Mouse (Mus musculus): ENCODE results near the gene Gm39115. TPM values are rescaled to one million over a fixed set of nuclear protein-coding genes. Genes with fewer than 3 reads are reported as not detected.
"Not testable (repeated sequence)": the region's sequence is repeated elsewhere in the genome, so short reads cannot be mapped to it uniquely, and the experiment has no call there.

Gene Gm39115
- total RNA-seq (2012; rRNA removed) (not detected in 2 replicates), polyA plus RNA-seq (2012; ENCODE audit: insufficient read depth in 1 of 2, insufficient read length in 2 of 2, low read depth in 1 of 2, low replicate concordance in 2 of 2, missing spikeins in 1 of 2) (not detected)

DNA sequence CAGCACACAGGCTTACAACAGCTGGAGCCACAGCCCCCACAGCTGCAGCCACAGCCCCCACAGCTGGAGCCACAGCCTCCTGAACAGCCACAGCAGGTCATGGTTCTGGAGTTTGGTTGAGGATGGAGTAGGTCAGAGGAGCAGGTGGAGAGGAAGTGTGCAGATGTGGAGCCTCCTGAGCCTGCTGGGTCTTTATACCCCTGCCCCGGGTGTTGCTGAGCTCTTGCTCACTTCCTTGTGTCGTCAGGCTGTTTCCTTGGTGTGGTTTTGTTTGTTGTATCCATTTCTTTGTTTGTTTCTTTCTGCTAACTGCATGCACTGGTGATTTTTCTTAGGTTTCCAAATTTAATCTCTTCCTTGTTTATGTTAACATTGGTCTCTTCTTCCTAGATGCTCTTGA is at the start of gene Gm39115:
Gene Gm39115, minus strand, starts transcription at position 101 of the 400 bp plus-strand sequence.
- H3K4me1 ChIP-seq (ENCODE audit: control insufficient read depth in 1 of 2, insufficient read depth in 2 of 2, low read length in 2 of 2); H3K36me3 ChIP-seq (ENCODE audit: control insufficient read depth in 1 of 2, insufficient read depth in 2 of 2, low read length in 2 of 2); H3K9ac ChIP-seq (ENCODE audit: control insufficient read depth, low read depth, low read length, poor library complexity, severe bottlenecking); H3K27me3 ChIP-seq (ENCODE audit: control insufficient read depth in 1 of 2, insufficient read depth in 2 of 2, low read length in 2 of 2); H3K27ac ChIP-seq (ENCODE audit: control insufficient read depth, low read depth, low read length); DNase-seq (ENCODE audit: low read depth, low spot score); H3K9me3 ChIP-seq (replicated peaks; ENCODE audit: insufficient read depth, low read length); H3K79me2 ChIP-seq (ENCODE audit: control insufficient read depth, insufficient read depth, low read length, poor library complexity); H3K4me3 ChIP-seq (ENCODE audit: control insufficient read depth in 1 of 2, insufficient read depth in 1 of 2, low read depth in 2 of 2, low read length in 2 of 2): not testable (repeated sequence)

DNA sequence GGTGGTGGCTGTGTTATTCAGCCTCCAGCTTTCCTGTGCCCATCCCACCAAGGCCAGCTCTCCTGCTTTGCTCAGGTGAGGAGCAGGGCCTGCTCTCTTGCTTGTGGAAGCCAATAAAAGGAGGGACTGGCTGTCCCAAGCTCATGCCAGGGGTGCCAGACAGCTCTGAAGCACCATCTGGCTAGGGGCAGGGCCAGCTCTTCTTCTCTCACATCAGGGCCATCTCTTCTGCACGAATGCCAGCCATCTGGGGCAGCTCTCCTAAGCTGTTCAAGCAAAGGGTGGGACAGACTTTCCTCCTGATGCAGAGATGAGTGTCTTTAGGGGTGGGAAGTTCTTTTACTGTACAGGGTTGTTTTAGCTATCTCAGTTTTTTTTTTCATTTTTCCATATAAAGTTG is 45.2 kb upstream of the Gm39115 start:
- H3K27me3 ChIP-seq (ENCODE audit: control insufficient read depth in 1 of 2, insufficient read depth in 2 of 2, low read length in 2 of 2) = peaks cover 0 to 2% of the 10 kb centered on the region in 2 experiments; a peak in 1 of 4 replicates
- H3K9me3 ChIP-seq (replicated peaks; ENCODE audit: insufficient read depth, low read length) = no peaks in the 10 kb centered on the region
- no peak for TF ChIP-seq CHD1 (IDR thresholded peaks at IDR 0.05; ENCODE audit: low read depth, low read length)
- TF ChIP-seq ZMIZ1 (IDR thresholded peaks at IDR 0.05; ENCODE audit: low read depth, low read length) = no peak
- TF ChIP-seq E2F4 (IDR thresholded peaks at IDR 0.05; ENCODE audit: borderline replicate concordance, low read depth, low read length) = no peak
- no peak for TF ChIP-seq USF1 (IDR thresholded peaks at IDR 0.05; ENCODE audit: low read depth, low read length)
- no peak for TF ChIP-seq POLR2A (IDR thresholded peaks at IDR 0.05; ENCODE audit: control insufficient read depth in 1 of 2, insufficient read depth in 1 of 2, low read depth in 1 of 2, low read length in 2 of 2, poor library complexity in 1 of 2)
- TF ChIP-seq USF2 (IDR thresholded peaks at IDR 0.05; ENCODE audit: borderline replicate concordance in 1 of 2, insufficient read depth in 1 of 2, low read depth in 1 of 2, low read length in 2 of 2) = no peak
- TF ChIP-seq CTCF (IDR thresholded peaks at IDR 0.05 in 2 of 3, conservative IDR thresholded peaks at IDR 0.05 in 1 of 3; ENCODE audit: control insufficient read depth in 1 of 3, insufficient read depth in 1 of 3, low read depth in 2 of 3, low read length in 3 of 3, poor library complexity in 1 of 3, severe bottlenecking in 1 of 3) = no peak
- no peak for TF ChIP-seq SMC3 (IDR thresholded peaks at IDR 0.05; ENCODE audit: low read depth, low read length)
- TF ChIP-seq RCOR1 (IDR thresholded peaks at IDR 0.05; ENCODE audit: low read depth, low read length) = no peak
- TF ChIP-seq TAL1 (IDR thresholded peaks at IDR 0.05; ENCODE audit: low read length) = no peak
- no peaks in the 10 kb centered on the region for H3K36me3 ChIP-seq (ENCODE audit: control insufficient read depth in 1 of 2, insufficient read depth in 2 of 2, low read length in 2 of 2)
- H3K27ac ChIP-seq (ENCODE audit: control insufficient read depth, low read depth, low read length) = no peak overlapping the region
- no peak overlapping the region for H3K4me3 ChIP-seq (ENCODE audit: control insufficient read depth in 1 of 2, insufficient read depth in 1 of 2, low read depth in 2 of 2, low read length in 2 of 2)
- no peak for DNase-seq (ENCODE audit: low read depth, low spot score)
- H3K79me2 ChIP-seq (ENCODE audit: control insufficient read depth, insufficient read depth, low read length, poor library complexity) = no peaks in the 10 kb centered on the region
- H3K9ac ChIP-seq (ENCODE audit: control insufficient read depth, low read depth, low read length, poor library complexity, severe bottlenecking) = no peak overlapping the region
- no peaks in the 10 kb centered on the region for H3K4me1 ChIP-seq (ENCODE audit: control insufficient read depth in 1 of 2, insufficient read depth in 2 of 2, low read length in 2 of 2)

DNA sequence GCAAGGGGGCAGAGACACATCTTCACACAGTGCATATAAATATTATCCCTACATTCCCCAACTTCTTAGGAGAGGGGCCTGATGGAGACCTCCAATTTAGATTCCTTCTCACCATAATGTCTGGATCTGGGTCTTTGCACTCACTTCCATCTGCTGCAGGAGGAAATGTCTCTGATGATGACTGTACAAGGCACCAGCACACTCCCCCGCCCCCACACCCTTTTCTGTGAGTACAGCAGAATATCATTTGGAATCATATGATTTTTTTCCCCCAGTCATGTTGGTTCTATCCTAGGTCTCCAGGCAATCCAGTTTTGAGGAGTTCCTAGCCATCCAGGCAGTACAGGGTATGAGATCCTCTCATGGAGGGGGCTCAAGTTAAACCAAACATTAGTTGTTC is 42.9 kb upstream of the Gm39115 start:
- H3K79me2 ChIP-seq (ENCODE audit: control insufficient read depth, insufficient read depth, low read length, poor library complexity) = no peaks in the 10 kb centered on the region
- no peaks in the 10 kb centered on the region for H3K4me1 ChIP-seq (ENCODE audit: control insufficient read depth in 1 of 2, insufficient read depth in 2 of 2, low read length in 2 of 2)
- no peaks in the 10 kb centered on the region; a peak in 1 of 4 replicates for H3K27me3 ChIP-seq (ENCODE audit: control insufficient read depth in 1 of 2, insufficient read depth in 2 of 2, low read length in 2 of 2)
- TF ChIP-seq TBP (IDR thresholded peaks at IDR 0.05; ENCODE audit: low read depth, low read length) (no peak), ELF1 (IDR thresholded peaks at IDR 0.05; ENCODE audit: low read depth, low read length) (no peak), RAD21 (IDR thresholded peaks at IDR 0.05; ENCODE audit: low read depth, low read length) (no peak), CTCF (IDR thresholded peaks at IDR 0.05 in 2 of 3, conservative IDR thresholded peaks at IDR 0.05 in 1 of 3; ENCODE audit: control insufficient read depth in 1 of 3, insufficient read depth in 1 of 3, low read depth in 2 of 3, low read length in 3 of 3, poor library complexity in 1 of 3, severe bottlenecking in 1 of 3) (no peak), ZMIZ1 (IDR thresholded peaks at IDR 0.05; ENCODE audit: low read depth, low read length) (no peak), SMC3 (IDR thresholded peaks at IDR 0.05; ENCODE audit: low read depth, low read length) (no peak), CHD1 (IDR thresholded peaks at IDR 0.05; ENCODE audit: low read depth, low read length) (no peak), KAT2A (conservative IDR thresholded peaks at IDR 0.05; ENCODE audit: low read depth, low read length) (no peak), ZNF384 (IDR thresholded peaks at IDR 0.05; ENCODE audit: low read depth, low read length) (no peak), MXI1 (IDR thresholded peaks at IDR 0.05; ENCODE audit: low read depth, low read length) (no peak), POLR2AphosphoS5 (IDR thresholded peaks at IDR 0.05; ENCODE audit: borderline replicate concordance, low read depth, low read length) (no peak), USF1 (IDR thresholded peaks at IDR 0.05; ENCODE audit: low read depth, low read length) (no peak), E2F4 (IDR thresholded peaks at IDR 0.05; ENCODE audit: borderline replicate concordance, low read depth, low read length) (no peak), MAZ (IDR thresholded peaks at IDR 0.05; ENCODE audit: low read depth, low read length) (no peak), MYB (IDR thresholded peaks at IDR 0.05; ENCODE audit: low read depth, low read length) (no peak), ZKSCAN1 (IDR thresholded peaks at IDR 0.05; ENCODE audit: low read depth, low read length) (no peak), ZC3H11A (IDR thresholded peaks at IDR 0.05; ENCODE audit: low read depth, low read length) (no peak), MAX (IDR thresholded peaks at IDR 0.05; ENCODE audit: low read length) (no peak), MYC (IDR thresholded peaks at IDR 0.05; ENCODE audit: low read depth, low read length) (no peak), CHD2 (IDR thresholded peaks at IDR 0.05; ENCODE audit: low read length) (no peak)
- no peak overlapping the region for H3K27ac ChIP-seq (ENCODE audit: control insufficient read depth, low read depth, low read length)
- H3K4me3 ChIP-seq (ENCODE audit: control insufficient read depth in 1 of 2, insufficient read depth in 1 of 2, low read depth in 2 of 2, low read length in 2 of 2) = no peak overlapping the region
- no peak for DNase-seq (ENCODE audit: low read depth, low spot score)
- no peaks in the 10 kb centered on the region for H3K36me3 ChIP-seq (ENCODE audit: control insufficient read depth in 1 of 2, insufficient read depth in 2 of 2, low read length in 2 of 2)
- H3K9me3 ChIP-seq (replicated peaks; ENCODE audit: insufficient read depth, low read length) = no peaks in the 10 kb centered on the region
- H3K9ac ChIP-seq (ENCODE audit: control insufficient read depth, low read depth, low read length, poor library complexity, severe bottlenecking) = no peak overlapping the region

All from MEL (cell line).